Mouse (Mus musculus) heart, postnatal 0 days (tissue): ENCODE results near the gene Abraxas1. TPM values are rescaled to one million over a fixed set of nuclear protein-coding genes. Genes with fewer than 3 reads are reported as not detected.

Experiments
- ATAC-seq: fragments of 200-750 bp; cut with Nextera tagmentation; 2 replicates; pipeline ENCODE4 v1.8.0; 2017; ENCODE audit warnings: low read depth, moderate number of reproducible peaks, moderate library complexity; ENCODE audit not compliant: insufficient read depth
- DNase-seq: peaks from one replicate; pipeline ENCODE4 v3.0.0-alpha.2; 2016; ENCODE audit warnings: low spot score
- H3K27ac ChIP-seq: fragments of 300-500 bp; sonication (generic); 2 replicates; pipeline ENCODE4 v1.5.1; 2014; ENCODE audit warnings: low read depth, mild to moderate bottlenecking
- H3K27me3 ChIP-seq: fragments of 300-500 bp; sonication (generic); 2 replicates; pipeline ENCODE4 v1.6.1; 2014; ENCODE audit warnings: low read length, mixed read lengths; ENCODE audit not compliant: control insufficient read depth, insufficient read depth
- H3K36me3 ChIP-seq: fragments of 300-500 bp; sonication (generic); replicated peaks from 2 replicates; pipeline ENCODE4 v1.6.1; 2014; ENCODE audit warnings: low read length, mixed read lengths; ENCODE audit not compliant: control insufficient read depth, insufficient read depth
- H3K4me1 ChIP-seq: fragments of 300-500 bp; sonication (generic); 2 replicates; pipeline ENCODE4 v1.6.1; 2014; ENCODE audit warnings: antibody characterized with exemption; ENCODE audit not compliant: control insufficient read depth, insufficient read depth
- H3K4me2 ChIP-seq: fragments of 300-500 bp; sonication (generic); 2 replicates; pipeline ENCODE4 v1.6.1; 2014; ENCODE audit warnings: low read depth, mild to moderate bottlenecking, low read length, moderate library complexity
- H3K4me3 ChIP-seq: fragments of 300-500 bp; sonication (generic); 2 replicates; pipeline ENCODE4 v1.5.1; 2014; ENCODE audit warnings: low read depth, low read length
- H3K9ac ChIP-seq: fragments of 300-500 bp; sonication (generic); replicated peaks from 2 replicates; pipeline ENCODE4 v1.6.1; 2014; ENCODE audit warnings: low read depth, low read length, mixed read lengths
- H3K9me3 ChIP-seq: fragments of 300-500 bp; sonication (generic); replicated peaks from 2 replicates; pipeline ENCODE4 v1.6.1; 2016; ENCODE audit warnings: low read length; ENCODE audit not compliant: control insufficient read depth
- CTCF ChIP-seq: IDR thresholded peaks from 2 replicates; pipeline ENCODE4 v1.5.1; 2016; ENCODE audit warnings: antibody characterized with exemption, control low read depth, low read depth
- EP300 ChIP-seq: IDR thresholded peaks from 2 replicates; pipeline ENCODE4 v1.6.1; 2016; ENCODE audit warnings: antibody characterized with exemption, low read depth
- WGBS: fragments of 180-500 bp; shearing (Covaris S2); extraction: QIAGEN DNeasy Blood & Tissue Kit; methylation state at CpG from one replicate; pipeline ENCODE4 v1.1.7; 2014; 5-methylcytosine and 5-hydroxymethylcytosine counted together
- polyA plus RNA-seq: library from polyadenylated mRNA; unstranded; fragments of >200 nt; fragmentation: Nextera tagmentation; extraction: Ambion mirVana; gene quantifications from 2 replicates; pipeline ENCODE4 v1.2.1, GENCODE M21; 2015
- total RNA-seq: library from RNA; depleted of rRNA; stranded (reverse); fragments of >200 nt; gene quantifications from 2 replicates; pipeline ENCODE4 v1.2.3, GENCODE M21; 2014; ENCODE audit warnings: low replicate concordance

Gene Abraxas1
- total and polyA plus RNA-seq, 2 experiments from 2014 or later: 19.5 to 28.9 TPM

DNA sequence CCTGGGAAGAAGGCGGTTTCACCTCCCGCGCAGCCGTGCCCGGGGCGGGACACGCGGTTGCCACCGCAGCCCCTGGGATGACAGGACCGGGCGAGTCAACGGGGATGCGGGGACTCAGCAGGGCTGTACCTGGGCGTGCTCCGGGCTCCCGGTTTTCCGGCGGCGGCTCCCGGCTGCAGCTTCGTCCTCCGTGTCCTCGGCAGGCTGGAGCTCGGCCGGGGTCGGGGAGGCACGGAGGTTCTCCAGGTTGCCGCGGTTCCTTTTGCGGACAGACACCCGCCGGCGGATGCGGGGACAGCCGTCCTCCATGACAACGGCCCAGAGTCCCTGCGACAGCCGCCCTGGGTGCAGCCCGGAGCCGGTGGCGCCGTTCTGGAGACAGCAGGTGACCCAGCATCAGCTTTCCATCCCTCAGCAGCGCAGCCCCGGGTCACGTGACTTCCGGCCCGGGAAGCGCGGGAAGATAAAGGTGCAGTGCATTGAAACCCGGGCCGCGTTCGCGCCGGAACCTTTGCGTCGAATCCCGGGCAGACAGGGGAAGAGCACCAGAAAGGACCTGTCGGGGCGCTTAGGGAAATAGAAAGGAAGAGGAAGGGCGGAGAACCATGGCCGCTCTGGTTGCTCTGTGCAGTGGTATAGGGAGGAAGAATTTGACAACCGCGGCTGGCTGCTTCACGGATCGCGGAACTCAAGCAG lies 22.5 kb downstream of the Abraxas1 start, which contains the start of the genes Helq and Mrps18c:
Helq (minus strand) TSS at position 434 of the 696 bp plus-strand sequence.
Mrps18c (plus strand) TSS at position 463 of the 696 bp plus-strand sequence.
- Histone ChIP-seq H3K27me3 (no peaks in the 10 kb centered on the region), H3K4me1 (peaks cover 11% of the 10 kb centered on the region; the same call in 1 of the 2 replicates), H3K4me2 (peak within 1 kb of the TSS; percentile 99), H3K9me3 (no peaks in the 10 kb centered on the region), H3K36me3 (peaks cover 28% of the 10 kb centered on the region), H3K9ac (peak within 1 kb of the TSS; percentile 74), H3K4me3 (peak within 1 kb of the TSS; percentile 94), H3K27ac (no peak within 1 kb of the TSS; the same call in 1 of the 2 replicates)
- peak; percentile 69; the same call in 1 of the 2 replicates for TF ChIP-seq EP300
- no peak for TF ChIP-seq CTCF
- ATAC-seq (peak; percentile 96), DNase-seq (peak; percentile 87)
- WGBS: under 1% methylated on average over 67 of the region's 67 CpGs

GRCm38 (mm10) chr5:100794084-100794483 lies 26.7 kb downstream of the Abraxas1 start:
- TF ChIP-seq EP300 (no peak), CTCF (no peak)
- no peak for DNase-seq
- peaks cover 47% of the 10 kb centered on the region for H3K36me3 ChIP-seq

GRCm38 (mm10) chr5:100792261-100792660 lies 28.5 kb downstream of the Abraxas1 start:
- Histone ChIP-seq H3K36me3 (peaks cover 64% of the 10 kb centered on the region), H3K9me3 (no peaks in the 10 kb centered on the region), H3K27ac (no peak overlapping the region), H3K4me1 (no peaks in the 10 kb centered on the region), H3K9ac (no peak overlapping the region), H3K4me2 (no peak overlapping the region), H3K27me3 (no peaks in the 10 kb centered on the region), H3K4me3 (no peak overlapping the region)
- TF ChIP-seq CTCF: no peak
- TF ChIP-seq EP300: no peak
- 86% methylated on average over 7 of the region's 7 CpGs for WGBS
- no peak for DNase-seq
- no peak for ATAC-seq

More at GRCm38 (mm10) chr5:100794084-100794483, 26.7 kb downstream of the Abraxas1 start:
- no peak overlapping the region for H3K9ac ChIP-seq
- H3K27me3 ChIP-seq: no peaks in the 10 kb centered on the region
- ATAC-seq: no peak
- 0 out of 2 replicates have a peak, but pooled peaks cover 5% of the 10 kb centered on the region for H3K4me1 ChIP-seq
- 76% methylated on average over 5 of the region's 5 CpGs for WGBS
- H3K4me3 ChIP-seq: no peak overlapping the region
- no peaks in the 10 kb centered on the region for H3K9me3 ChIP-seq
- no peak overlapping the region for H3K4me2 ChIP-seq
- no peak overlapping the region for H3K27ac ChIP-seq

- no peak overlapping the region for H3K27ac ChIP-seq
- no peaks in the 10 kb centered on the region for H3K27me3 ChIP-seq
- TF ChIP-seq CTCF: no peak
- no peak for TF ChIP-seq EP300
- no peak overlapping the region for H3K4me2 ChIP-seq
- ATAC-seq (no peak), DNase-seq (no peak)
- no peak overlapping the region for H3K9ac ChIP-seq
- peaks cover 66% of the 10 kb centered on the region for H3K36me3 ChIP-seq
- WGBS: 94% methylated on average over 9 of the region's 9 CpGs
- no peaks in the 10 kb centered on the region for H3K9me3 ChIP-seq
- no peak overlapping the region for H3K4me3 ChIP-seq
- H3K4me1 ChIP-seq: no peaks in the 10 kb centered on the region
Measured at GRCm38 (mm10) chr5:100787527-100787926, 33.2 kb downstream of the Abraxas1 start.

DNA sequence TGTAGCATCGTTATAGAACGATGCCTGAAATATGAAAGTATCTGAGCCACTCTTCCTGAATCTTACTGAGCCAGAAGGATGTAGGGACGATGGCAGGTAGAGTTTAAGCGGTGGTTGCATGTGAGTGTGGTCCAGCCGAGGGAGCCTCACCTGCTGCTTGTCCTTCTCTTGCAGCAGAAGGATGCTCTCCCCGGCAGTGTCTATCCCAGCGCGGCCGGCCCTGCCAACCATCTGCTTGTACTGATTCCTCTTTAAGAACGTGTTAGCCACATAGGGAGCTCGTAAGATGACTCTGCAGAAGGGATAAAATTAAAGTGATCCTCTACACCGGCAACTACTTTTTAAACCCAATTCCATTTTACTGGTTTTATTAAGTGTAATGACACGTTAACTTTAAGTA lies 41.8 kb downstream of the Abraxas1 start:
- Histone ChIP-seq H3K36me3 (peaks cover 38% of the 10 kb centered on the region), H3K27ac (no peak overlapping the region), H3K4me1 (no peaks in the 10 kb centered on the region), H3K4me2 (no peak overlapping the region), H3K27me3 (no peaks in the 10 kb centered on the region), H3K4me3 (no peak overlapping the region), H3K9ac (no peak overlapping the region), H3K9me3 (no peaks in the 10 kb centered on the region)
- DNase-seq (no peak), ATAC-seq (no peak)
- TF ChIP-seq EP300: no peak
- no peak for TF ChIP-seq CTCF
- 92% methylated on average over 13 of the region's 13 CpGs for WGBS
